Mouse (Mus musculus) kidney, embryonic 14.5 days (tissue): Measurements from ENCODE around the gene Rit1. TPM values are rescaled to one million over a fixed set of nuclear protein-coding genes. Genes with fewer than 3 reads are reported as not detected.
"Not testable (repeated sequence)": the region's sequence is repeated elsewhere in the genome, so short reads cannot be mapped to it uniquely, and the experiment has no call there.

Experiments used
- ATAC-seq: fragments of 200-750 bp; cut with Nextera tagmentation; 2 replicates; pipeline ENCODE4 v1.8.0; 2017; ENCODE audit warnings: moderate number of reproducible peaks, mild to moderate bottlenecking, moderate TSS enrichment, moderate library complexity; ENCODE audit not compliant: low FRiP score, low TSS enrichment
- H3K27ac ChIP-seq: fragments of 300-500 bp; sonication (generic); 2 replicates; pipeline ENCODE4 v1.5.1; 2014; ENCODE audit warnings: low read depth, mild to moderate bottlenecking, low read length, moderate library complexity, mixed read lengths
- H3K27me3 ChIP-seq: fragments of 300-500 bp; sonication (generic); 2 replicates; pipeline ENCODE4 v1.6.1; 2014; ENCODE audit warnings: mild to moderate bottlenecking, low read length; ENCODE audit not compliant: control insufficient read depth, insufficient read depth
- H3K36me3 ChIP-seq: fragments of 300-500 bp; sonication (generic); 2 replicates; pipeline ENCODE4 v1.6.1; 2014; ENCODE audit warnings: low read length, mixed read lengths; ENCODE audit not compliant: control insufficient read depth, insufficient read depth
- H3K4me1 ChIP-seq: fragments of 300-500 bp; sonication (generic); 2 replicates; pipeline ENCODE4 v1.6.1; 2014; ENCODE audit warnings: low read length, mixed read lengths; ENCODE audit not compliant: control insufficient read depth, insufficient read depth
- H3K4me2 ChIP-seq: fragments of 300-500 bp; sonication (generic); replicated peaks from 2 replicates; pipeline ENCODE4 v1.6.1; 2014; ENCODE audit warnings: low read depth, mild to moderate bottlenecking, low read length
- H3K4me3 ChIP-seq: fragments of 300-500 bp; sonication (generic); 2 replicates; pipeline ENCODE4 v1.5.1; 2014; ENCODE audit warnings: mild to moderate bottlenecking, low read length
- H3K9ac ChIP-seq: fragments of 300-500 bp; sonication (generic); 2 replicates; pipeline ENCODE4 v1.6.1; 2014; ENCODE audit warnings: low read depth, mild to moderate bottlenecking, low read length, moderate library complexity
- H3K9me3 ChIP-seq: fragments of 300-500 bp; sonication (generic); 2 replicates; pipeline ENCODE4 v1.6.1; 2016; ENCODE audit warnings: low read length; ENCODE audit not compliant: control insufficient read depth
- WGBS: fragments of 180-500 bp; shearing (Covaris S2); extraction: QIAGEN DNeasy Blood & Tissue Kit; methylation state at CpG from one replicate; pipeline ENCODE4 v1.1.7; 2014; 5-methylcytosine and 5-hydroxymethylcytosine counted together
- polyA plus RNA-seq: library from polyadenylated mRNA; unstranded; fragments of >200 nt; fragmentation: Nextera tagmentation; extraction: Ambion mirVana; gene quantifications from 2 replicates; pipeline ENCODE4 v1.2.1, GENCODE M21; 2014

The Rit1 gene
- polyA plus RNA-seq, 1 experiment from 2014 or later, result 46.4 TPM

DNA sequence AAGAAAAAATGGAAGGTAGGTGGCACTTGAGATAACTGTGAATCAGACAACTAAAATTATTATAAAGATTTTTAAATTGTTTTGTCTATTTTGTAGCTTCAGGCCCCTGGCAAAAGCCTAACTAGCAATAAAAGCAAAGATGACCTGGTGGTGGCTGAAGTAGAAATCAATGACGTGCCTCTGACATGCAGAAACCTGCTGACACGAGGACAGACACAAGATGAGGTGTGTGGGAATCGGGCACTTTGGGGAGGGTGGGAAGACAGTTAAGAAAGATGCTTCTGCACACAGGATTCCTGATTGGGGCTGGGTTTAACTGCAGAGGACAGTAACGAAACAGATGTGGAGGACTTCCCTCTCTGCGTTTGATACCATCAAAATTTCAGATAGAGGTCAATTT, 27.6 kb upstream of the Rit1 start:
- Histone ChIP-seq H3K9ac (no peak overlapping the region), H3K4me2 (no peak overlapping the region), H3K9me3 (no peaks in the 10 kb centered on the region), H3K27ac (no peak overlapping the region), H3K4me3 (no peak overlapping the region), H3K4me1 (peaks cover 7% of the 10 kb centered on the region; the same call in 1 of the 2 replicates), H3K36me3 (peaks cover 61% of the 10 kb centered on the region), H3K27me3 (no peaks in the 10 kb centered on the region)
- ATAC-seq, result no peak
- 89% methylated on average over 5 of the region's 5 CpGs for WGBS

- Histone ChIP-seq H3K4me2 (no peak overlapping the region), H3K9me3 (no peaks in the 10 kb centered on the region), H3K4me1 (no peaks in the 10 kb centered on the region), H3K9ac (no peak overlapping the region), H3K27me3 (no peaks in the 10 kb centered on the region), H3K4me3 (no peak overlapping the region), H3K27ac (no peak overlapping the region), H3K36me3 (peaks cover 95% of the 10 kb centered on the region)
- ATAC-seq, result no peak
These were observed 21.1 kb upstream of the Rit1 start for GRCm38 (mm10) chr3:88695545-88695944.

DNA sequence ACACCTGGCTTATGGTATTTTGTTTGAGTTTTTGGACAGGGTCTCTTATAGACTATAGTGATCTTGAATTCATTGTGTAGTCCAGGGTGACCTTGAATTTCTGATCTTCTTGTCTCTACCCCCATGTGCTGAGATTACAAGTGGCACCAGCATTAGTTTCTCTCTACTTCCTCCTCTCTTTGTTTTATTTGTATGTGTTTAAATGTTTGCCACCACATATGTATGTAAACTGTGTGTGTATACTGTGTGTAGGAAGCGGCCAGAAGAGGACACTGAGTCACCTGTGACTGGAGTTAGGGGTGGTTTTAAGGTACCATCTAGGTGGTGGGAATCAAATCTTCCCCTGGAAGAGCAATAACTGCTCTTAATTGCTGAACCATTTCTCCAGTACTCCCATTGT, 18.6 kb upstream of the Rit1 start:
- H3K9ac ChIP-seq, result no peak overlapping the region

DNA sequence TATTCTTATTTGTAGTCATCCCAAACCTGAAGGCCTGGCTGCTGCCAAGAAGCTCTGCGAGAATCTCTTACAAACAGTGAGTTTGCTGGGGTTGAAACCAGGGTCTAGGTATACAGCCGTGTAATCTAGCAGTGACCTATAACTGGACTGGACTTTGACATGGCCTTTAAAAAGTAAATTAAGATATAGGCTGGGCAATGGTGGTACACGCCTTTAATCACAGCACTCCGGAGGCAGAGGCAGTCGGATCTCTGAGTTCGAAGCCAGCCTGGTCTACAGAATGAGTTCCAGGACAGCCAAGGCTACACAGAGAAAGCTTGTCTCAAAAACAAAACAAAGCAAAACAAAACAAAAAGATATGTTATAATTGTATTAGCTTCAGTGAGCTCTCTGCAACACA, 17.8 kb upstream of the Rit1 start:
- Histone ChIP-seq H3K4me1 (no peaks in the 10 kb centered on the region), H3K27ac (no peak overlapping the region), H3K36me3 (peaks cover 95% of the 10 kb centered on the region), H3K9me3 (no peaks in the 10 kb centered on the region), H3K9ac (no peak overlapping the region), H3K27me3 (no peaks in the 10 kb centered on the region), H3K4me3 (no peak overlapping the region), H3K4me2 (no peak overlapping the region)
- WGBS, result 95% methylated on average over 6 of the region's 6 CpGs
- no peak for ATAC-seq

More for the DNA sequence above, 18.6 kb upstream of the Rit1 start:
- Histone ChIP-seq H3K4me2 (no peak overlapping the region), H3K27me3 (no peaks in the 10 kb centered on the region), H3K4me1 (no peaks in the 10 kb centered on the region), H3K9me3 (no peaks in the 10 kb centered on the region), H3K27ac (no peak overlapping the region), H3K36me3 (peaks cover 95% of the 10 kb centered on the region), H3K4me3 (no peak overlapping the region)
- 96% methylated on average over 1 of the region's 1 CpGs for WGBS
- no peak for ATAC-seq

GRCm38 (mm10) chr3:88700247-88700646, 16.4 kb upstream of the Rit1 start:
- Histone ChIP-seq H3K9me3 (no peaks in the 10 kb centered on the region), H3K36me3 (peaks cover 96% of the 10 kb centered on the region)
- WGBS, result 95% methylated on average over 3 of the region's 3 CpGs

GRCm38 (mm10) chr3:88701222-88701621, 15.4 kb upstream of the Rit1 start:
- ATAC-seq, result no peak
- H3K36me3 ChIP-seq, result peaks cover 96% of the 10 kb centered on the region

More at GRCm38 (mm10) chr3:88700247-88700646, 16.4 kb upstream of the Rit1 start:
- Histone ChIP-seq H3K4me2 (no peak overlapping the region), H3K27ac (no peak overlapping the region), H3K4me1 (no peaks in the 10 kb centered on the region), H3K9ac (no peak overlapping the region), H3K27me3 (no peaks in the 10 kb centered on the region), H3K4me3 (no peak overlapping the region)
- no peak for ATAC-seq

DNA sequence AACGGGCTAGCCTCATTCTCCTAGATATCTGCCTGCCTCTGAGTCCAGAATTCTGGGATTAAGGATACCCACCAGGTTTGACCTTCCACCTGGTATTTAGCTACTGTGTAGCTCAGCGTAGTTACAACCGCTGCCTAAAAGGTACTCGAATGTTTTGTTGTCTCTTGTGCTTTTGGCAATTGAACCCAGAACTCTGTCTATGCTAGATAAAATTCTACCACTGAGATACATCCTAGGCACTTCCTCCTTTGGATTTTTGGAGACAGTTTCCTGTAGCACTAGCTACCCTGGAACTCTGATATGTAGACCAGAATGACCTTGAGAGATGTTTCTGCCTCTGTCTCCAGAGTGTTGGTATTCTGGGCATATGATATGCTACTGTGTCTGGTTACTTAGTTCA, 2.9 kb upstream of the Rit1 start:
- 95% methylated on average over 4 of the region's 4 CpGs for WGBS
- Histone ChIP-seq H3K4me3 (no peak overlapping the region), H3K9me3 (no peaks in the 10 kb centered on the region), H3K4me1 (peaks cover 6% of the 10 kb centered on the region), H3K9ac (no peak overlapping the region), H3K4me2 (no peak overlapping the region), H3K36me3 (peaks cover 54% of the 10 kb centered on the region), H3K27me3 (no peaks in the 10 kb centered on the region), H3K27ac (no peak overlapping the region)
- no peak for ATAC-seq

More at GRCm38 (mm10) chr3:88701222-88701621, 15.4 kb upstream of the Rit1 start:
- Histone ChIP-seq H3K4me1 (no peaks in the 10 kb centered on the region), H3K4me3 (no peak overlapping the region), H3K9ac (no peak overlapping the region), H3K4me2 (no peak overlapping the region), H3K27ac (no peak overlapping the region), H3K27me3 (no peaks in the 10 kb centered on the region), H3K9me3 (no peaks in the 10 kb centered on the region)
- 70% methylated on average over 3 of the region's 3 CpGs for WGBS

DNA sequence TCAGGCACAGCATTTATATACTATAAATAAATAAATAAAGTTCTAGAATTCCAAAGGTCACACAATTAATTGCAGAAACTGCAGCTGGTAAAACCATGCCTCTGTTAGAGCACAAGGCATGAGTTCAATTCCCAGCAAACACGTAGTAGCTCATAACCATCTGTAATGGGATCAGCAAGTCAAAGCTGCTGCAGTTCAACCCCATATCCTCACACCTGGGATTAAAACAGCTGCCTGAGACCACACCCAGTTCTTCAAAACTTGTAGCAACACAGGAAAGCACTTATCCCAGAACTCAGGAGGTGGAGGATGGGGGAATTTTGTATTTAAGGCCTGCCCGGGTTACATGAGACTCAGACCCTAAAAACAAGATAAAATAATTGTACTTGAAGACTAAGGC, 1.9 kb upstream of the Rit1 start:
- Histone ChIP-seq H3K4me3 (no peak overlapping the region), H3K9me3 (no peaks in the 10 kb centered on the region), H3K27me3 (no peaks in the 10 kb centered on the region), H3K4me1 (peaks cover 6% of the 10 kb centered on the region), H3K9ac (no peak overlapping the region), H3K27ac (no peak overlapping the region), H3K36me3 (peaks cover 50% of the 10 kb centered on the region), H3K4me2 (no peak overlapping the region)
- ATAC-seq, result no peak
- WGBS, result 77% methylated on average over 2 of the region's 2 CpGs

DNA sequence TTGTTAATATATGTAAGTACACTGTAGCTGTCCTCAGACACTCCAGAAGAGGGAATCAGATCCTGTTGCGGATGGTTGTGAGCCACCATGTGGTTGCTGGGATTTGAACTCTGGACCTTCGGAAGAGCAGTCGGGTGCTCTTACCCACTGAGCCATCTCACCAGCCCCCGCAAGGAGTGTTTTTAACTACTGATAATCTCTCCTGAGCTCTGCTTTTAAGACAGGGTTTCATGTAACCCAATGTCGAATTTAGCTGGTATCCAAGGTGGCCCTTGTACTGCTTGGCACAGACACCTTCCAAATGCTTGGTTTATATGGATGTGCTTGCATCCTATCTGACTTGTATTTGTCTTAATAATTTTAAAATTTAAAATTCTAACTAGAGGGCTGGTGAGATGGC, 922 bp upstream of the Rit1 start:
- not testable (repeated sequence) for H3K27me3 ChIP-seq, H3K4me2 ChIP-seq, H3K9ac ChIP-seq, H3K4me3 ChIP-seq, H3K4me1 ChIP-seq, H3K9me3 ChIP-seq, ATAC-seq, H3K27ac ChIP-seq
- peaks cover 48% of the 10 kb centered on the region for H3K36me3 ChIP-seq
- WGBS, result 93% methylated on average over 5 of the region's 5 CpGs
